Mouse (Mus musculus) lung, adult 2 months (tissue): ENCODE data around the gene Nostrin.

Experiments
- CTCF ChIP-seq: fragments of 200-500 bp; IDR thresholded peaks from 2 replicates; pipeline ENCODE4 v1.5.1; 2011; ENCODE audit warnings: mild to moderate bottlenecking, low read length, control low read depth; ENCODE audit not compliant: insufficient read depth
- POLR2A ChIP-seq: fragments of 200-500 bp; IDR thresholded peaks from 2 replicates; pipeline ENCODE4 v1.6.1; 2011; ENCODE audit warnings: low read depth, mild to moderate bottlenecking, control low read depth, low read length, borderline replicate concordance; ENCODE audit errors: extremely low read depth

GRCm38 (mm10) chr2:69128321-69128720, 7.3 kb upstream of the Nostrin start:
- TF ChIP-seq CTCF (no peak), POLR2A (no peak)
